Mouse (Mus musculus): ENCODE measurements at regions not wholly inside any gene's neighbourhood (a gene's known extent, or its start where the extent isn't known, plus 50 kb on each side); places are given as distances from the start of the nearest gene placed in this dataset.

GRCm38 (mm10) chr12:29368107-29368819 is 159.9 kb upstream of the Myt1l start:
- Histone ChIP-seq H3K36me3 (ENCODE audit: insufficient read depth, low read length) (no peaks in the 10 kb centered on the region), H3K27ac (peak overlapping the region; percentile 84), H3K4me2 (ENCODE audit: low read depth, low read length) (peak overlapping the region; percentile 47), H3K9me3 (ENCODE audit: low read length) (no peaks in the 10 kb centered on the region), H3K4me1 (ENCODE audit: insufficient read depth, low read length) (peaks cover 7% of the 10 kb centered on the region; the same call in 1 of the 2 replicates), H3K4me3 (ENCODE audit: low read length) (no peak overlapping the region), H3K9ac (replicated peaks; ENCODE audit: low read length) (peak overlapping the region; percentile 25), H3K27me3 (ENCODE audit: insufficient read depth, low read length) (no peaks in the 10 kb centered on the region)
- peak; percentile 92 for ATAC-seq
- 3% methylated on average over 19 of the region's 19 CpGs for WGBS
- peak; percentile 73 for DNase-seq (ENCODE audit: low spot score)
- no peak for TF ChIP-seq CTCF (IDR thresholded peaks at IDR 0.05; ENCODE audit: low read depth)

- ATAC-seq = peak; percentile 47
- Histone ChIP-seq H3K9me3 (ENCODE audit: low read length) (no peaks in the 10 kb centered on the region), H3K9ac (replicated peaks; ENCODE audit: low read length) (peak overlapping the region; percentile 25; the same call in 1 of the 2 replicates), H3K4me1 (ENCODE audit: insufficient read depth, low read length) (peaks cover 7% of the 10 kb centered on the region; the same call in 1 of the 2 replicates), H3K36me3 (ENCODE audit: insufficient read depth, low read length) (no peaks in the 10 kb centered on the region), H3K4me3 (ENCODE audit: low read length) (no peak overlapping the region), H3K27me3 (ENCODE audit: insufficient read depth, low read length) (no peaks in the 10 kb centered on the region), H3K27ac (peak overlapping the region; percentile 84), H3K4me2 (ENCODE audit: low read depth, low read length) (peak overlapping the region; percentile 47)
- WGBS = 4% methylated on average over 5 of the region's 5 CpGs
- DNase-seq (ENCODE audit: low spot score) = no peak
- TF ChIP-seq CTCF (IDR thresholded peaks at IDR 0.05; ENCODE audit: low read depth) = no peak
These were observed 159.4 kb upstream of the Myt1l start for GRCm38 (mm10) chr12:29368820-29369175.

GRCm38 (mm10) chr12:29391756-29392155 is 136.4 kb upstream of the Myt1l start:
- 85% methylated on average over 5 of the region's 5 CpGs for WGBS
- no peak for ATAC-seq
- TF ChIP-seq CTCF (IDR thresholded peaks at IDR 0.05; ENCODE audit: low read depth) = no peak
- H3K36me3 ChIP-seq (ENCODE audit: insufficient read depth, low read length) = no peaks in the 10 kb centered on the region
- no peaks in the 10 kb centered on the region for H3K27me3 ChIP-seq (ENCODE audit: insufficient read depth, low read length)
- no peak overlapping the region for H3K9ac ChIP-seq (replicated peaks; ENCODE audit: low read length)
- H3K27ac ChIP-seq = no peak overlapping the region
- no peaks in the 10 kb centered on the region for H3K9me3 ChIP-seq (ENCODE audit: low read length)
- H3K4me3 ChIP-seq (ENCODE audit: low read length) = no peak overlapping the region
- H3K4me1 ChIP-seq (ENCODE audit: insufficient read depth, low read length) = no peaks in the 10 kb centered on the region
- no peak for DNase-seq (ENCODE audit: low spot score)
- no peak overlapping the region for H3K4me2 ChIP-seq (ENCODE audit: low read depth, low read length)

GRCm38 (mm10) chr12:29394271-29394670 is 133.9 kb upstream of the Myt1l start:
- no peaks in the 10 kb centered on the region for H3K36me3 ChIP-seq (ENCODE audit: insufficient read depth, low read length)
- no peak for DNase-seq (ENCODE audit: low spot score)
- TF ChIP-seq CTCF (IDR thresholded peaks at IDR 0.05; ENCODE audit: low read depth) = no peak
- no peaks in the 10 kb centered on the region for H3K27me3 ChIP-seq (ENCODE audit: insufficient read depth, low read length)
- WGBS = 77% methylated on average over 1 of the region's 1 CpGs
- H3K9me3 ChIP-seq (ENCODE audit: low read length) = no peaks in the 10 kb centered on the region
- H3K4me1 ChIP-seq (ENCODE audit: insufficient read depth, low read length) = no peaks in the 10 kb centered on the region
- H3K9ac ChIP-seq (replicated peaks; ENCODE audit: low read length) = no peak overlapping the region
- no peak overlapping the region for H3K4me3 ChIP-seq (ENCODE audit: low read length)
- H3K4me2 ChIP-seq (ENCODE audit: low read depth, low read length) = no peak overlapping the region
- H3K27ac ChIP-seq = no peak overlapping the region
- ATAC-seq = no peak

- no peak overlapping the region for H3K9ac ChIP-seq (replicated peaks; ENCODE audit: low read length)
- no peaks in the 10 kb centered on the region for H3K27me3 ChIP-seq (ENCODE audit: insufficient read depth, low read length)
- DNase-seq (ENCODE audit: low spot score) (no peak), ATAC-seq (no peak)
- no peaks in the 10 kb centered on the region for H3K9me3 ChIP-seq (ENCODE audit: low read length)
- H3K27ac ChIP-seq = no peak overlapping the region
- WGBS = 24% methylated on average over 6 of the region's 6 CpGs
- no peak overlapping the region for H3K4me2 ChIP-seq (ENCODE audit: low read depth, low read length)
- TF ChIP-seq CTCF (IDR thresholded peaks at IDR 0.05; ENCODE audit: low read depth) = no peak
- no peaks in the 10 kb centered on the region for H3K4me1 ChIP-seq (ENCODE audit: insufficient read depth, low read length)
- no peaks in the 10 kb centered on the region for H3K36me3 ChIP-seq (ENCODE audit: insufficient read depth, low read length)
- no peak overlapping the region for H3K4me3 ChIP-seq (ENCODE audit: low read length)
These were observed 133.3 kb upstream of the Myt1l start for GRCm38 (mm10) chr12:29394881-29395280.

- Histone ChIP-seq H3K27ac (no peak overlapping the region), H3K4me3 (ENCODE audit: low read length) (no peak overlapping the region), H3K27me3 (ENCODE audit: insufficient read depth, low read length) (no peaks in the 10 kb centered on the region), H3K4me1 (ENCODE audit: insufficient read depth, low read length) (no peaks in the 10 kb centered on the region), H3K4me2 (ENCODE audit: low read depth, low read length) (no peak overlapping the region), H3K36me3 (ENCODE audit: insufficient read depth, low read length) (no peaks in the 10 kb centered on the region), H3K9me3 (ENCODE audit: low read length) (no peaks in the 10 kb centered on the region), H3K9ac (replicated peaks; ENCODE audit: low read length) (no peak overlapping the region)
- no peak for TF ChIP-seq CTCF (IDR thresholded peaks at IDR 0.05; ENCODE audit: low read depth)
- DNase-seq (ENCODE audit: low spot score) = no peak
- WGBS = 86% methylated on average over 14 of the region's 14 CpGs
- no peak for ATAC-seq
These were observed 132.7 kb upstream of the Myt1l start for GRCm38 (mm10) chr12:29395401-29395982.

- Histone ChIP-seq H3K27ac (no peak overlapping the region), H3K4me1 (ENCODE audit: insufficient read depth, low read length) (no peaks in the 10 kb centered on the region), H3K9ac (replicated peaks; ENCODE audit: low read length) (no peak overlapping the region), H3K27me3 (ENCODE audit: insufficient read depth, low read length) (no peaks in the 10 kb centered on the region), H3K9me3 (ENCODE audit: low read length) (no peaks in the 10 kb centered on the region), H3K36me3 (ENCODE audit: insufficient read depth, low read length) (no peaks in the 10 kb centered on the region), H3K4me2 (ENCODE audit: low read depth, low read length) (no peak overlapping the region), H3K4me3 (ENCODE audit: low read length) (no peak overlapping the region)
- no peak for ATAC-seq
- no peak for TF ChIP-seq CTCF (IDR thresholded peaks at IDR 0.05; ENCODE audit: low read depth)
- DNase-seq (ENCODE audit: low spot score) = no peak
- 20% methylated on average over 1 of the region's 1 CpGs for WGBS
These were observed 123.8 kb upstream of the Myt1l start for GRCm38 (mm10) chr12:29404434-29404833.
